Mouse (Mus musculus) embryo, embryonic 10.5 days (tissue): Measurements from ENCODE around the gene Bdkrb2.
A peak's percentile ranks its signal among the peaks of the same experiment; 100 is the strongest.

Source experiments
- DNase-seq: peaks from one replicate; pipeline ENCODE4 v3.0.0-alpha.2; 2015; ENCODE audit warnings: low spot score

Bdkrb2 gene

GRCm38 (mm10) chr12:105546538-105546937, 16.5 kb upstream of the Bdkrb2 start:
- no peak for DNase-seq

GRCm38 (mm10) chr12:105547151-105547550, 15.9 kb upstream of the Bdkrb2 start:
- DNase-seq: no peak

GRCm38 (mm10) chr12:105548001-105548400, 15.0 kb upstream of the Bdkrb2 start:
- no peak for DNase-seq

DNA sequence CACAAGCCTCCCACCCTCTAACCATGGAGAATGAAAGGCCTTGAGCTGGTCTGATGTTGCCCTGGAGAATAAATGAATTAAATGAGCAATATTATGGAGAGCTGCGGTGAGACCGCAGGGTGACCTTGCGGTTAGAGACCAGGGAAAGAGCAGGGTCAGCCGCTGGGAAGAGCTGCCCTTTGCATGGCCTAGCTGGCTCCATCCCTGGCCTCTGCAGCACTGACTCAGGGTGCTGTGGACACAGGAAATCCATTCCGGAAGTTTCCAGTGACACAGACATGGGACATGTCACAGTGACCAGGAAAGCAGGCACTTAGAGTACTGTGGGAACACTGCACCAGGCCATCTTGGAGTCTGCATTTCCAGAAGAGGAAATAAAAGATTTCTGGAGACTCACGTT, 14.1 kb upstream of the Bdkrb2 start:
- no peak for DNase-seq

DNA sequence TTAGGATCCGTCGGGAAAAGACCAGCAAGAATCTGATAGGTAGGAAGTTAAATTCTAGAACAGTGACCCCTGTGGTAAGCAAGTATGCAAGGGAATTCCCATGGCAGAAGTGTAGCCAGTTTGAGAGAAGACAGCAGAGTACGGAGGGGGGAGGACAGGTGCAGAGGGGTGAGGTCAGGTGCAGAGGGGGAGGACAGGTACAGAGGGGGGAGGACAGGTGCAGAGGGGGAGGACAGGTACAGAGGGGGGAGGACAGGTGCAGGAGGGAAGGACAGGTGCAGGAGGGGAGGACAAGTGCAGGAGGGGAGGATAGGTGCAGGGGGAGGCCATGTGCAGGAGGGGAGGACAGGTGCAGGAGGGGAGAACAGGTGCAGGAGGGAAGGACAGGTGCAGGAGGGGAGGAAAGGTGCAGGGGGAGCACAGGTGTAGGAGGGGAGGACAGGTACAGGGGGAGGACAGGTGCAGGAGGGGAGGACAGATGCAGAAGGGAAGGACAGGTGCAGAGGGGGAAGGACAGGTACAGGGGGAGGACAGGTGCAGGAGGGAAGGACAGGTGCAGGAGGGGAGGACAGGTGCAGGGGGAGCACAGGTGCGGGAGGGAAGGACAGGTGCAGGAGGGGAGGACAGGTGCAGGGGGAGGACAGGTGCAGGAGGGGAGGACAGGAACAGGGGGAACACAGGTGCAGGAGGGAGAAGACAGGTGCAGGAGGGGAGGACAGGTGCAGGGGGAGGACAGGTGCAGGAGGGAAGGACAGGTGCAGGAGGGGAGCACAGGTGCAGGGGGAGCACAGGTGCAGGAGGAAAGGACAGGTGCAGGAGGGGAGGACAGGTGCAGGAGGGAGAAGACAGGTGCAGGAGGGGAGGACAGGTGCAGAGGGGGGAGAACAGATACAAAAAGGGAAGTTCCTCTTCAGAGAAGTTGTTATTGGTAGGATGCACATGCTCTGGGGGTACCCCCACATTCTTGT, 12.9 kb upstream of the Bdkrb2 start:
- no peak for DNase-seq

DNA sequence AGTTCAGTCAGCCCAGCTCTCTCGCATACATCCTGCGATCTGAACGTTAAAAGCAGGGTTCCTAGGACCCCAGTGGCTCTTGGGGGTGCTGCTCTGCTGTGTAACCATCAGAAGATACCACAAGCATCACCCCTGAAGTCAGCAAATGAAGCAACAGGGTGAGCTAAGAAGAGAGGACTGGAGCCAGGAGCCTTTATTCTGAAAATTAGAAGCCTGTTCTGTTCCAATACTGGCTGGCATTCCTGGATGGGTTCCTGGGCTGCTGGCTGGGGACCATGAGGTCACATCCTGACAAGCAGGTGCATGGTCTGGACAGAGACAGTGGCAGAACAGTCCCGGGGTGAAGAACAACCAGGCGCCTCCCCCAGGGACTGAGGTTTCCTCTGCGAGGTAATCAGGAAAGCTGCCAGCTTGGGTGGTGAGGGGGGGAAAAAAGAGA, 11.5 kb upstream of the Bdkrb2 start:
- no peak for DNase-seq

DNA sequence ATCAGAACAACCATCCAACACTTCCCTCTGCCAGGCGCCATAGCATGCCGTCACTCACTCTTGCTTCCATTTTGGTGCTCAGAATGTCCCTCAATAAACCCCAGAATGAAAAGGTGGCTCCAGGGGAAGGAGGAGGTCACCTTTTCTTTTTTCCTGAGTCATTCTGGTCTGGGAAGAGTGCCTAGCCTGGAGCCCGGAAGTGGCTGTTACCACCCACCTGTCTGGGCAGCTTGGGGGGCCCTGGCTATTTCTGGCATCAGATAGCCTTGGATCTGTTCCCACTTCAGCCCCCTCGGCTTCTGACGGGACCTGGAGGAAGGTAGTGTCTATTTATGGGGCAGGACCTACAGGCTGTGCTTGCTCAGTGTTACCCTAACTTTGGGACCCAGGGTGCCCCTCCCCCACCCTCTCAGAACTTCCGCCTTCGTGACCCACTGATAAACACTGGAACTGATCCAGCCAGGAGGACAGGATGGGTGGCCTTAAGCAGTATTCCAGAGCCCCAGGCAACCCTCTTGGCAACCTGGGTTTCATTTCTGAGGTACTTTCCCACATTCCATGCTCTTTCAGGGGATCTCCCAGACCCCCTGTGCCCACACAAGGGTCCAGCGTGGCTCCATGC, 8.8 kb upstream of the Bdkrb2 start:
- no peak for DNase-seq

GRCm38 (mm10) chr12:105555172-105555571, 7.9 kb upstream of the Bdkrb2 start:
- no peak for DNase-seq

DNA sequence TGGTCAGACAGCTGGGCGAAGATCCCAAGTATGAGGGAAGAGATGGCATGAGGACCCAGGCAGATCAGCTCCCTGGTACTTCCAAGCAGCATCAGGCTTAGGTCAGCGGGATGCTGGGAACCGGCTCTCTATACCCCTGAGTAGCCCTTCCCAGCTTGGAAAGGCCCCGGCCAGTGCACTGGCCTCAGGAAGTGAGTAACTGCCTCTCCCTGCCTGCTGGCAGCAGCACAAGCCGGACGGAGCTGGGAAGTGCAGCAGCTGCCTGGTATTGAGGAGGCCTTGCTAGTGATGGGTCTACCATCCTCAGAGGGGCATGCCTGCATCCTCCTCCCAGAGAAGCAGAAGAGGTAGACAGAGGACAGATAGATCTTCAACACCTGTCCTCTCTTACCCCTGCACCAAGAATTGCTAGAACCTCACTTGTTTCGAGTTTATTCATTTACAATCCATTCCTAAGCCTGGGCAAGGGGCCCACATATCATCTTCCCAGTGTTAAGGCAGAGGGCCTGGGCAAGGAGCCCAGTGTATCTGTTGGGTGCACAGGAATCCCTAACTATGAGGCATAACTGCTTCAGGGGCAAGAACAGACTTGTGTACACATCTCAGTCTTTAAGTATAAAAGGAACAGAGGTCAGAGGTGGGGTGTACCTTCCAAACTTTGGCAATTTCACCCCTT, 5.6 kb upstream of the Bdkrb2 start:
- no peak for DNase-seq

GRCm38 (mm10) chr12:105561007-105561534, 2.0 kb upstream of the Bdkrb2 start:
- no peak for DNase-seq

- DNase-seq: no peak
These were observed 788 bp upstream of the Bdkrb2 start for GRCm38 (mm10) chr12:105562056-105562820.

DNA sequence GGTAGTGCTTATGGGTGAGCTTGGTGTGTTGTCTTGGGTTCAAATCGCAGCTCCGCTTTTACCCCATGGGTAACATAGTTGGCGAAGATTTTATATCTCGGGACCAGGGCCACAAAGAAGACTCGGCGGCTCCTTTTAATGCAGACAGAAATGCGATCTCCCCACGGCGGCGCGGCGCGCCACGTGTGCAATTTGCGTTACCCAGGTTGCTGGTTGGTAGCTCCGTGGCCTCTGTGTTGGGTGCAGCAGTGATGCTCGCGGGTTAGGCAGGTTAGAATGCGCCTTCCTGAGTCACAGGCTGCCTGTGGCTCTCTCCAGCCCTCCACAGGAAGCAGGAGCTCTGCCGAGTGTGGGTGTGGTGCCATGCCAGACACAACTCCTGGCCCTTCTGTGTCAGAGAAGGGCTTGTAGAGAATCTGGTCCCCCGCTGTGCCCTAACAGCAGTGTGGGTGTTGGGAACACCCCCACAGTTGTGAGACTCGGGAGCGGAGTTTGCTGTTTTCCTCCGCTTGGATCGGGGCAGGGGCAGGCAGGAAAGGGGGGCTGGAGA, 775 bp downstream of the Bdkrb2 start:
- DNase-seq: peak; percentile 28

GRCm38 (mm10) chr12:105565221-105565620, 2.2 kb downstream of the Bdkrb2 start:
- DNase-seq: no peak

- no peak for DNase-seq
These were observed 8.8 kb downstream of the Bdkrb2 start for GRCm38 (mm10) chr12:105571867-105572266.

GRCm38 (mm10) chr12:105572622-105573021, 9.6 kb downstream of the Bdkrb2 start:
- DNase-seq: no peak

GRCm38 (mm10) chr12:105574356-105574755, 11.3 kb downstream of the Bdkrb2 start:
- DNase-seq: no peak

- no peak for DNase-seq
These were observed 17.5 kb downstream of the Bdkrb2 start for GRCm38 (mm10) chr12:105580490-105580889.

DNA sequence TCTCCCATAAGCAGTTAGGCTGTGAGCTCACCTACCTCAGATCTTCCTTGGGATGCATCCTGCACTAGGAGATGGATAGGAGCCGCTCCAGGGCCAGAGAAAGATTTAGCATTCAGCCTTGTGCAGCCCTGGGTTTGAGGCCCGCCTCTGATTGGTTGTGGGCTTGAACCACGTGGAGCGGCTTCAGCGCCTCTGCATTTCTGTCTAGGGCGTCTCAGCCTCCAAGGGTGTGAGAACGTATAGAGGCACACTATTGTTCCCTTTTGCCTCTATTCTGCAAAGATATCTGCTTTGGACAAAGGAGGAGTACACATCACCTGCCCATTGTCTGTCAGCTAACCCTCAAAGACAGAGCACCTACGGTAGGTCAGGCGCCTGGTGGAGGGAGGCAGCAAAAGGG, 19.5 kb downstream of the Bdkrb2 start:
- DNase-seq: no peak

GRCm38 (mm10) chr12:105583484-105583883, 20.5 kb downstream of the Bdkrb2 start:
- DNase-seq: peak; percentile 47

DNA sequence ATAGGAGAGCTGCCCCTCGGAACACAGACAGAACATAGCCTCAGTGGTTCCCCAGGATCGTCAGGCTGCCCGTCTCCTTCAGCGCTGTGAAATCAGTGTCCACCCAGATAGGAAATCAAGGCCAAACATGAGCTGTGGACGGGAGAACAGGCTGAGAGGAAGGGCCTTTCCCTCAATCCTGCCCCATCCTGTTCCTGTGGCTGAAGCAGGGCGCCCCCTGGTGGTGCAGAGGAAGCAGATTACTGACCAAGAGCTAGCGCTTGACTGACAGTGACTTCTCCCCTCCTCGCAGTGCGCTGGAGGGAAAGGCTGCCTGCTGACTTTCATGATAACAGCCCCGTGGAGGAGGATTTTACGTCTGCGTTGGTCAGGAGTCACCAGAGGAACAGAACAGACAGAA, 21.8 kb downstream of the Bdkrb2 start:
- peak; percentile 83 for DNase-seq

- no peak for DNase-seq
These were observed 24.5 kb downstream of the Bdkrb2 start for GRCm38 (mm10) chr12:105587526-105587925.
